Mouse (Mus musculus) olfactory bulb, adult 2 months (tissue): ENCODE measurements around the gene Wfdc17. TPM values are rescaled to one million over a fixed set of nuclear protein-coding genes. Genes with fewer than 3 reads are reported as not detected.

Experiments used
- H3K27ac ChIP-seq: fragments of 200-500 bp; 2 replicates; pipeline ENCODE4 v1.5.1; 2012; ENCODE audit warnings: low read depth, low read length; ENCODE audit not compliant: insufficient read depth
- H3K4me1 ChIP-seq: fragments of 200-500 bp; 2 replicates; pipeline ENCODE4 v1.6.1; 2012; ENCODE audit warnings: low read length; ENCODE audit not compliant: control insufficient read depth, insufficient read depth
- H3K4me3 ChIP-seq: fragments of 200-500 bp; 2 replicates; pipeline ENCODE4 v1.5.1; 2012; ENCODE audit warnings: mild to moderate bottlenecking, low read depth, low read length, moderate library complexity; ENCODE audit not compliant: insufficient read depth
- CTCF ChIP-seq: fragments of 200-500 bp; IDR thresholded peaks from 2 replicates; pipeline ENCODE4 v1.5.1; 2012; ENCODE audit warnings: low read depth, mild to moderate bottlenecking, low read length, moderate library complexity; ENCODE audit not compliant: insufficient read depth
- POLR2A ChIP-seq: fragments of 200-500 bp; IDR thresholded peaks from 2 replicates; pipeline ENCODE4 v1.6.1; 2012; ENCODE audit warnings: mild to moderate bottlenecking, low read depth, low read length, moderate library complexity; ENCODE audit not compliant: insufficient read depth
- WGBS: fragments of 180-500 bp; shearing (Covaris S2); methylation state at CpG from one replicate; pipeline ENCODE4 v1.1.7; 2018; 5-methylcytosine and 5-hydroxymethylcytosine counted together
- polyA plus RNA-seq: library from polyadenylated mRNA; stranded (reverse); fragments of >200 nt; gene quantifications from 2 replicates; pipeline ENCODE4 v1.2.4, GENCODE M21; 2012; ENCODE audit warnings: low replicate concordance; ENCODE audit not compliant: missing spikeins, insufficient read depth, insufficient read length

Wfdc17 gene
- polyA plus RNA-seq, 1 experiment: not detected

GRCm38 (mm10) chr11:83747376-83748265 is 43.8 kb downstream of the Wfdc17 start:
- WGBS: 63% methylated on average over 6 of the region's 6 CpGs
- no peak for TF ChIP-seq POLR2A
- TF ChIP-seq CTCF: no peak
- Histone ChIP-seq H3K4me1 (no peaks in the 10 kb centered on the region), H3K27ac (no peak overlapping the region), H3K4me3 (no peak overlapping the region)

GRCm38 (mm10) chr11:83753581-83754181 is 49.9 kb downstream of the Wfdc17 start, which contains the start of gene Heatr6:
Gene Heatr6, plus strand, starts transcription at chr11:83753696.
- WGBS: under 1% methylated on average over 47 of the region's 47 CpGs

GRCm38 (mm10) chr11:83754227-83754626 is 50.4 kb downstream of the Wfdc17 start:
- WGBS: 2% methylated on average over 8 of the region's 8 CpGs
- Histone ChIP-seq H3K4me3 (peak overlapping the region; percentile 95), H3K27ac (peak overlapping the region; percentile 73), H3K4me1 (peaks cover 2% of the 10 kb centered on the region; the same call in 1 of the 2 replicates)
- TF ChIP-seq CTCF (no peak), POLR2A (no peak)

More at GRCm38 (mm10) chr11:83753581-83754181, 49.9 kb downstream of the Wfdc17 start, which contains the start of gene Heatr6:
- TF ChIP-seq POLR2A (peak; percentile 42; the same call in 1 of the 2 replicates), CTCF (no peak)
- H3K27ac ChIP-seq: peak within 1 kb of the TSS; percentile 73
- peak within 1 kb of the TSS; percentile 95 for H3K4me3 ChIP-seq
- peaks cover 2% of the 10 kb centered on the region; the same call in 1 of the 2 replicates for H3K4me1 ChIP-seq

Other genes starting within 250 kb of the Wfdc17 start
- gene Mmp28, start 240.9 kb upstream of the Wfdc17 start, polyA plus RNA-seq: not detected in 2 replicates
- gene Taf15, start 230.9 kb upstream of the Wfdc17 start, polyA plus RNA-seq: not detected in 2 replicates
- gene Heatr9, start 181.8 kb upstream of the Wfdc17 start, polyA plus RNA-seq: not detected in 2 replicates
- gene Ccl5, start 173.5 kb upstream of the Wfdc17 start, polyA plus RNA-seq: not detected in 2 replicates
- gene Ccl9, start 125.4 kb upstream of the Wfdc17 start, polyA plus RNA-seq: not detected in 2 replicates
- not detected in 2 replicates for gene Ccl6, start 110.9 kb upstream of the Wfdc17 start, polyA plus RNA-seq
- gene Rpl9-ps1, start 58.4 kb upstream of the Wfdc17 start, polyA plus RNA-seq: not detected in 2 replicates
- not detected in 2 replicates for gene Ccl3, start 54.6 kb upstream of the Wfdc17 start, polyA plus RNA-seq
- not detected in 2 replicates for gene Ccl4, start 41.4 kb upstream of the Wfdc17 start, polyA plus RNA-seq
- gene Wfdc18, start 5.0 kb downstream of the Wfdc17 start, polyA plus RNA-seq: not detected in 2 replicates
- gene Wfdc21, start 42.9 kb downstream of the Wfdc17 start, polyA plus RNA-seq: not detected in 2 replicates
- not detected in 2 replicates for gene Heatr6, start 49.7 kb downstream of the Wfdc17 start, polyA plus RNA-seq
- not detected in 2 replicates for gene Hnf1b, start 146.1 kb downstream of the Wfdc17 start, polyA plus RNA-seq
- gene Ddx52, start 238.1 kb downstream of the Wfdc17 start, polyA plus RNA-seq: not detected in 2 replicates